Mouse (Mus musculus): ENCODE results near the gene Dkk3. TPM values are rescaled to one million over a fixed set of nuclear protein-coding genes. Genes with fewer than 3 reads are reported as not detected.
"Not testable (repeated sequence)": the region's sequence is repeated elsewhere in the genome, so short reads cannot be mapped to it uniquely, and the experiment has no call there.

The Dkk3 gene
- total RNA-seq, 1 experiment from 2014 or later = not detected

DNA sequence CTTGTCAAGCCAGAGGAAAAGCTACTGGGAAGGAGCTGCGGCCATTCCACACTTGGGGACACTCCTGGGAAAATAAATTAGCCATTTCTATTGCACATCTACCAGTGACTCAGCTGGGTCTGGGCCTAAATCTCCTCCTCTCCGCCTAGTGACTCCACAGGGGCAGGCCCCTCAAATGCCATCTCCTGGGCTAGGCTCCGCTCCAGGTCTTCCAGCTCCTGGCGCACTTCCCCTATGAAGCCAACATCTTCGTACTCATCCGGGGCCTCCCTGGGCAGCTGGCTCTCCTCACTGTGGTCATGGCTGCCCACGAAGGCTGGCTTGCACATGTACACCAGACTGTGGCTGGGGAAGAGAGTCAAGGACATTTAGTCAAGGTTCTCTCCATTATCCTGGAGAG is 40.8 kb downstream of the Dkk3 start:
- no peak for ATAC-seq (replicated peaks in 1 of 2; ENCODE audit: insufficient read depth in 1 of 2, low FRiP score in 2 of 2, low TSS enrichment in 1 of 2, low read depth in 1 of 2, poor library complexity in 2 of 2, severe bottlenecking in 2 of 2)

DNA sequence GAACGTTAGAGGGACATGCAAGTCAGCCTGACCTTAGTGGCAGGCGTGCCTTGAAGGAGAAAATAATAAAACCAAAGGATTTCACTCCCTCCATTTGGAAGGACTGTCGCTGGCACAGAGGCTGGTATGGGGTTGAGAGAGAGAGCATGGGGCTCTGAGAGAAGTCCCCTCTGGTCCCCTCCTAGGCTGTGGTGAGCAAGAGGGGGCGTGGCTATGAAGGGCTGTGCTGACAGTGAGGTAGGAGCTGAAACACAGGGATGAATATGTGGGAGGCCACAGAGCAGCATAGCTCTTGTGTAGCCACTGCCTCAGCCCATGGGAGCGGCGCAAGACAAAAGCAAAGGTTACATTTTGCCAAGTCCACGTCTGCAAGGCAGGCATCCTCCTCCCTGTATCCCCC is 41.4 kb downstream of the Dkk3 start:
- no peak for ATAC-seq (replicated peaks in 1 of 2; ENCODE audit: insufficient read depth in 1 of 2, low FRiP score in 2 of 2, low TSS enrichment in 1 of 2, low read depth in 1 of 2, poor library complexity in 2 of 2, severe bottlenecking in 2 of 2)

DNA sequence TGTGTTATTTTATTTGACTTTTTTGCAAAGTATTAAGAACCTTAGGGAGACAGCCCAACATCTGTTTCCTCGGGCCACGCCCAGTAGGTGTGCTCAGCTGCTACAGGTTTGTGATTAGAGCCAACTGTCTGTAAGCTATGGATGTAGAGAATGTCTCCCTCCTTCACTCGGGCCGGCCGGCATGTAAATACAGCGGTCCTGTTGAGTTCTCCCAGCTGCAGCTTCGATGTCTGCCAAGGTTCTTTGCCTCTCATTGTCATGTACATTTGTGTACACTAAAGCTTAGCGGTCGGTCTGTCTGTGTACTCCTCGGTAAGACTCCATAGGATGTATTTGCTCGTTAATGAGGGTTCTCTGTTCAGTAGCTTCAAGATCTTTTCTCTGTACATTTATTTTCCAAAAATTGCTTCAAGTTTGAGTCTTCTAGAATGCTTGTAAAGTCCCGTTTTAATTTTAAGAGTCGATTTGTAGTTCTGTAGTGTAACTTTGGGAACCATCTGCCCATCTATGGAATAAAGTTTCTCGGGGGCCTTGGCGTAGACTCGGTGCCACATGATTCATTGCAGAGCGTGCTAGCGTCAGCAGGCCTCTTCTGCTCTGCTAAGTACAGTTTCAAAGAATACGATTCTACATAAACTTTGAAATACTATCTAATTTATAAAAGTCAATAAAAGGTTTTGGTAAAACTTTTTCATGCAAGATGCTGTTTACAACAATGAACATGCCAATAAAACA is 48.1 kb downstream of the Dkk3 start:
- no peak for ATAC-seq (replicated peaks in 1 of 2; ENCODE audit: insufficient read depth in 1 of 2, low FRiP score in 2 of 2, low TSS enrichment in 1 of 2, low read depth in 1 of 2, poor library complexity in 2 of 2, severe bottlenecking in 2 of 2)

DNA sequence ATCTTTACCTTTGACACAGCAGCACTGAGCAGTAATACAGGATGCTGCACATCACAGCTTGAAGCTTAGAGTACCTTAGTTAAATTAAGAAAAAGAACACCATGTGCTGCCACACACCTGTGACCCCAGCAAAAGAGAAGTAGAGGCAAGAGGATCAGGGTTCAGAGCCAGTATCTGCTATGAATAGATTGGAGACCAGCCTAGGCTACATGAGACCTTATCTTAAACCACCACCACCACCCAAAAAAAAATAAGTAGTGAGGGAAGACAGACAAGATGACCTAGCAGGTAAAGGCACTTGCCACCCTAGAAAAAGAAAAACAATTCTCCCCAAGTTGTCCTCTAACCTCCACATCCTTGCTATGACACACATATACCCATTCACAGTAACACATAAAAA is 50.1 kb downstream of the Dkk3 start:
- no peak for ATAC-seq (replicated peaks in 1 of 2; ENCODE audit: insufficient read depth in 1 of 2, low FRiP score in 2 of 2, low TSS enrichment in 1 of 2, low read depth in 1 of 2, poor library complexity in 2 of 2, severe bottlenecking in 2 of 2)

DNA sequence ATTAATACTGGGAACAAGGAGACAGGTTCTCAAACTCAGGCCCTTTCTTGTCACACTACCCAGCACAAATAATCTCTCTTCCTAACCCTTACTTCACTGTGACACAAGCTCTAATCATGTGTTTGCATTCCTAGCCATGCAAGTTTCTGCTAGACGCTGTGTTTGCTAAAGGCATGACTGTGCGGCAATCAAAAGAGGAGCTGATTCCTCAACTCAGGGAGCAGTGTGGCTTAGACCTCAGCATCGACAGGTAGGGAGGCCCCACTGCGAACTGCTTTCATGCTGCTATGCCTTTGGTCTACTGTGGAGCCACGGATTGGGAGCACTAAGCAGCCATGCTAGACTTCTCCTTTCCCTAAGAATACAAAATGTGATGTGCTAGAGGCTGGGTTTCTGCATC is 55.0 kb downstream of the Dkk3 start:
- no peak for ATAC-seq (replicated peaks in 1 of 2; ENCODE audit: insufficient read depth in 1 of 2, low FRiP score in 2 of 2, low TSS enrichment in 1 of 2, low read depth in 1 of 2, poor library complexity in 2 of 2, severe bottlenecking in 2 of 2)

DNA sequence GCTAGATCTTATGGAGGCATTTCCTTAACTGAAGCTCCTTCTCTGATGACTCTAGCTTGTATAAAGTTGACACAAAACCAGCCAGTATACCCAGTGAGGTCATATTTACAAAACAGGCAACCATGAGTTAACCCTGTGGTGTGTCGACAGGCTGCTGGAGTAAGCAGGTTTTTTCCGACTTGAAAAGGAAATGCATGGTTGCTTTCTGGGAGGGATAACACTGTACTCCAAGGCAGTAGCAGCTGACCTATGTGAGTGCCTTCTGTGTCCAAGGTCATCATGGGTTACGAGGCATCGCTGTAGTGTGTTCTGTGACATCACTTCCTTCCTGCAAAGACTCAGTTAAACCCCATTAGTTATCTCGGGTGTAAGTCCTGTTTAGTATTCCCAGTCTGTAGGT is 55.9 kb downstream of the Dkk3 start:
- no peak for ATAC-seq (replicated peaks in 1 of 2; ENCODE audit: insufficient read depth in 1 of 2, low FRiP score in 2 of 2, low TSS enrichment in 1 of 2, low read depth in 1 of 2, poor library complexity in 2 of 2, severe bottlenecking in 2 of 2)

DNA sequence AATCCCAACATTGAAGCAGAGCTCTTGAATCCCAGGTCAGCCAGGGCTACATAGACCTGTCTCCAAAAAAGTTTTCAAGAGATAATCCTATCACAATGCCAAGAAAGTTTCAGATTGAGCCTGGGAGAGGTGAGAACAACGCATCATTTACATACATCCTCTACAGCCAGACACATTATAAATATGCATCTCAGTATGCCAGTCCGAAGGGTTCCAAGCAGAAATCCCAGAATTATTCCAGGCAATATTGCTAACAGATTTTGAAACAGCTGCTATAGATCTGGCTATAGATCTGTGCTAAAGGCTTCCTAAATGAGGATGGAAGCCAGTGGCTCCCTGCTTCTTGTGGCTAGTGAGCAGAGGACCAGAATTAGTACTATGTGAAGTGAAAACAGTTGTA is 58.0 kb downstream of the Dkk3 start:
- ATAC-seq (replicated peaks in 1 of 2; ENCODE audit: insufficient read depth in 1 of 2, low FRiP score in 2 of 2, low TSS enrichment in 1 of 2, low read depth in 1 of 2, poor library complexity in 2 of 2, severe bottlenecking in 2 of 2) = no peak

DNA sequence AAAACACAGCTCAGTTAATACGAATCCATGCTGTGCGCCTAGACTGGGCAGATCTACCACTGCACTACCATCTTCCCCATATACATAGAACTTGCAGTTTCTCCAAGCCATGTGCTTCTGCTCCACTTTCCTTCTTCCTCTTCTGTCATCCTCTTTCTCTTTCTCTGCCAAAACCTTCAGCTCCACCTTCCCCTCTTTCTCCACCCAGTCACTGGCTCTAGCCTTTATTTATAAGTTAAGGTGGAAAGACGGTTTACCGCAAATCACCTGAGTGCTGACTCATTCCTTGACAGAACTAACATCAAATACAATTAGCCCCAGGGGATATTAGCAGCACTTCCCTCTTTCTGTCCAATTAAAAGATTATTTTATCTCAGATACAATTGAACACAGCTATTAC is 63.9 kb downstream of the Dkk3 start:
- not testable (repeated sequence) for ATAC-seq (replicated peaks in 1 of 2; ENCODE audit: insufficient read depth in 1 of 2, low FRiP score in 2 of 2, low TSS enrichment in 1 of 2, low read depth in 1 of 2, poor library complexity in 2 of 2, severe bottlenecking in 2 of 2)

DNA sequence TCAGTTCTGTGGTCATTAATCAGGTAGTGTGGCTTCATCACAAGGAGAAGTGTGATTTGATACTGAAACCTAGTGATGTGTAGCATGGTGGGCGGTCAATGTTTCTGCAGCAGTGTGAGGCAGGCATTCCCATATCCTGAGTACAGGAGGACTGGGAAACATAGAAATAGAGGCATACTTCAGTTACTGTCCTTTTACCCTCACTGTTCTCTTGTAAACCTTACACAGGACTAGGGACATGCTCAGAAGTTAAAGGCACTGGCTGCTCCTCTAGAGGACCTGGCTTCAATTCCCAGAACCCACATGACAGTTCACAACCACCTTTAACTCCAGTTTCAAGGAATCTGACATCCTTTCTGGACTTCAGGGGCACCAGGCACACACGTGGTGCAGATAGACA is 72.7 kb downstream of the Dkk3 start:
- ATAC-seq (replicated peaks in 1 of 2; ENCODE audit: insufficient read depth in 1 of 2, low FRiP score in 2 of 2, low TSS enrichment in 1 of 2, low read depth in 1 of 2, poor library complexity in 2 of 2, severe bottlenecking in 2 of 2) = no peak

DNA sequence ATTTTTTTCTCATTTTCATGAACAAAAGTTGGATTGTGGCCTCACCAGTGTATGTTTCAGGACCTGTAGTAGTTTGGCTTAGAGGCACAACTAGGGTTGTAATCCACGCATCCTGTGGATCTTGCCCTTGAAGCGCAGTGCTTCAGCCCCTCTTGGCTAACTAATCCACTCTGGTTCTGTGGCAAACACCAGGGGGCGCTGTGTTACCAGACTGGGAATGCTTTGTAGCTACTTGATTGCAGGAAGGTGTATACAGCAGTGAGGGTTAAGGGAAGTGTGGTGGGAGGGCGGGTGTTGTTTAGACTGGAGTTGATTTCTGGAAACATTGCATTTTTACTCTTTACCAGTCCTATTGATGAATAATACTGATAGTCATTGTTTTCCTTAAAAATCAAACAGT is 73.8 kb downstream of the Dkk3 start:
- ATAC-seq (replicated peaks in 1 of 2; ENCODE audit: insufficient read depth in 1 of 2, low FRiP score in 2 of 2, low TSS enrichment in 1 of 2, low read depth in 1 of 2, poor library complexity in 2 of 2, severe bottlenecking in 2 of 2) = peak; percentile 78 to 84

DNA sequence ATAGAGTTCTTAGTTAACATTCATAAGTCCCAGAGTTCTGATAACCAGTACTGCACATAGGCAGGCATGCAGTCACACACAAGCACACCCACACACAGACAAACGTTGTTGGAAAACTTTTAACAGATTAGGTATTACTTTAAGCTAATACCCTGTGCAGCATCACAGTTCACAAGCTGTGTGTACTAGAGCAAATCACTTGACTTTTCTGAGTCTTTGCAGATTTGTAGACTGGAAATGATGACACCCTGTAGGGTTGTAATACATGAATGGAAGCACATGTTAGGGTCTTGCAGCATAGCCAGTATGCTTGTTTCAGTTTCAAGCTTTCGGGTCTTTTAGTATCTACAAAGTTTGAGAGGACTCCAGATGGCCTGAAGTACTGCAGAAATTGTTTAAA is 74.6 kb downstream of the Dkk3 start:
- no peak for ATAC-seq (replicated peaks in 1 of 2; ENCODE audit: insufficient read depth in 1 of 2, low FRiP score in 2 of 2, low TSS enrichment in 1 of 2, low read depth in 1 of 2, poor library complexity in 2 of 2, severe bottlenecking in 2 of 2)

DNA sequence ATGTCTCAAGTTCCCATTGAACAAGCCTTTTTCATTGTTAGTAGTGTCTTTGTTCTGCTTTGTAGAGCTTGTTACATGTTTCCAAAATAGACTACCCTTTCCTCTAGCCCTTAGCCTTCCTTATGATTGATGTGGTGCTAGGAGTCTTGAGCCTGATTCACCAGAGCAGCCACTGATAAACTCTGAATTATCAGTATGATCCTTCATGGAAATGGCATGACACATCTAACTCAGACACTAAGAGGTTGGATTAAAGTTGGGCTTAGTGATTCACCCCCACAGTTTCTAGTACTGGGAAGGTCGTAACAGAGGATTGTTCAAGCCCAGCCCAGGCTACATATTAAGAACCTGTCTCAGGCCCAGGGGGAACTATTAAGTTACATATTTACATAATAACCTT is 76.2 kb downstream of the Dkk3 start:
- ATAC-seq (replicated peaks in 1 of 2; ENCODE audit: insufficient read depth in 1 of 2, low FRiP score in 2 of 2, low TSS enrichment in 1 of 2, low read depth in 1 of 2, poor library complexity in 2 of 2, severe bottlenecking in 2 of 2) = no peak

DNA sequence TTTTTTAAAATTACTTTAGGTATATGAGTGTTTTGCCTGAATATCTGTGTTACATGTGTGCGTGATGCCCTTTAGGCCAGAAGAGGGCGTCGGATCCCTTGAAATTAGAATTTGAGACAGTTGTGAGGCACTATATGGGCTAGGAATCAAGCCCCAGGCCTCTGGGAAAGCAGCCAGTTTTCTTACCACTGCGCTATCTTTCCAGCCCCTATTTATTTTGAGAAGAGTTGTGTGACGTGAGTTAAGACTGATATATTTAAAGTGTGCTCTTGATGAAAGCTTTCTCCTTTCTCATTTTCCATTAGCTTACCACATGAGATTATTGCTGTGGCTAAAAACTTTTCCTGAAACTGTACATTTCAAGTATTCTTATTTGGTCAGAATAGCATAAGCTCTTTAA is 84.0 kb downstream of the Dkk3 start:
- ATAC-seq (replicated peaks in 1 of 2; ENCODE audit: insufficient read depth in 1 of 2, low FRiP score in 2 of 2, low TSS enrichment in 1 of 2, low read depth in 1 of 2, poor library complexity in 2 of 2, severe bottlenecking in 2 of 2) = no peak

Other genes with a start within 250 kb of the Dkk3 start
- 119 and 122 TPM in 2 replicates for gene Usp47, start 135.6 kb downstream of the Dkk3 start, total RNA-seq (2017)
- gene Mical2, start 66.8 kb upstream of the Dkk3 start, total RNA-seq (2017) = 1.4 and 1.5 TPM in 2 replicates